Mouse (Mus musculus): ENCODE measurements at regions not wholly inside any gene's neighbourhood (a gene's known extent, or its start where the extent isn't known, plus 50 kb on each side); places are given as distances from the start of the nearest gene placed in this dataset.

DNA sequence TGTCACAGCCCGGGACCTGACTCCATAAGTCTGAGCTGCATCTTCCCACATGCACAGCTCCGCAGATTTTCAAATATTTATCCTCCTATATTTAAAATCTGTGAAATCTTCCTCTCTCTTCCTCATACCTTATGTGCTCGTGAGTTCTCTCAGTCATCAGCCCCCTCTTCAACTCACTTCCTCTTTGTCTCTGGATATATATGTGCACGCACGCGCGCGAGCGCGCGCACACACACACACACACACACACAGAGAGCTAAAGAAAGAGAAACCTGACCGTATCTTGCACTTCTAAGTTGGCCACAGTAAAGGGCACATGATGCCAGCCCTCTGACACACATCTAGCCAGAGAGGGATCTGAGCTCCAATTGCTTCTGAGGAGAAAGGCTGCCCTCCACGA, 159.7 kb upstream of the Sdk2 start:
- no peaks in the 10 kb centered on the region for H3K36me3 ChIP-seq (ENCODE audit: control insufficient read depth, insufficient read depth, low read length)
- 80% methylated on average over 13 of the region's 13 CpGs for WGBS
- no peaks in the 10 kb centered on the region for H3K4me1 ChIP-seq (ENCODE audit: control insufficient read depth, insufficient read depth, low read length)
- no peaks in the 10 kb centered on the region for H3K27me3 ChIP-seq (ENCODE audit: control insufficient read depth, insufficient read depth, low read length)
- no peak overlapping the region for H3K27ac ChIP-seq (ENCODE audit: low read length)
- no peak overlapping the region for H3K9ac ChIP-seq (ENCODE audit: low read length)
- peaks cover 6% of the 10 kb centered on the region for H3K9me3 ChIP-seq (replicated peaks; ENCODE audit: control insufficient read depth, low read length)
- ATAC-seq (ENCODE audit: insufficient read depth, low FRiP score): no peak
- no peak overlapping the region for H3K4me3 ChIP-seq (replicated peaks; ENCODE audit: low read length)
- no peak overlapping the region for H3K4me2 ChIP-seq (ENCODE audit: low read depth, low read length)

DNA sequence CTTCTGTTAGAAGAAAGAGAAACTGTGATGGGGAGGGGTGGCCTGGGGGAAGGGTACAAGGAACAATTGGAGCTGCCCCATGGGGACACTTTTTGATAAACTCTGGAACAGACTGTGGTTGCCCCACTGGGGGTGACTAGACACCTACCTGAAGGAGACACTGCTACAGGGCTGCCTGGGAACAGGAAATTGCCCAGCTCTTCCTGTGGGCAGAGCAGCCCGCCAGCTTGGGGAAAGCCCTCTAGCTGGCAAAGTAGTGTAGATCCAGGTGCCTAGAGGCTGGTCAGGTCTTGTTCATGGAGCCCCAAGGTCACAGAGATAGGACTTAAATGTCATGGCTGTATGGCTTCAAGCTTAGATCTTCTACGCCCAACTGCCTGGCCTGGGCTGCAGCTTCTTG, 157.9 kb upstream of the Sdk2 start:
- no peaks in the 10 kb centered on the region for H3K4me1 ChIP-seq (ENCODE audit: control insufficient read depth, insufficient read depth, low read length)
- ATAC-seq (ENCODE audit: insufficient read depth, low FRiP score): no peak
- no peak overlapping the region for H3K27ac ChIP-seq (ENCODE audit: low read length)
- no peaks in the 10 kb centered on the region for H3K36me3 ChIP-seq (ENCODE audit: control insufficient read depth, insufficient read depth, low read length)
- H3K9me3 ChIP-seq (replicated peaks; ENCODE audit: control insufficient read depth, low read length): peaks cover 6% of the 10 kb centered on the region
- H3K4me2 ChIP-seq (ENCODE audit: low read depth, low read length): no peak overlapping the region
- no peak overlapping the region for H3K9ac ChIP-seq (ENCODE audit: low read length)
- H3K27me3 ChIP-seq (ENCODE audit: control insufficient read depth, insufficient read depth, low read length): no peaks in the 10 kb centered on the region
- WGBS: 88% methylated on average over 2 of the region's 2 CpGs
- H3K4me3 ChIP-seq (replicated peaks; ENCODE audit: low read length): no peak overlapping the region

DNA sequence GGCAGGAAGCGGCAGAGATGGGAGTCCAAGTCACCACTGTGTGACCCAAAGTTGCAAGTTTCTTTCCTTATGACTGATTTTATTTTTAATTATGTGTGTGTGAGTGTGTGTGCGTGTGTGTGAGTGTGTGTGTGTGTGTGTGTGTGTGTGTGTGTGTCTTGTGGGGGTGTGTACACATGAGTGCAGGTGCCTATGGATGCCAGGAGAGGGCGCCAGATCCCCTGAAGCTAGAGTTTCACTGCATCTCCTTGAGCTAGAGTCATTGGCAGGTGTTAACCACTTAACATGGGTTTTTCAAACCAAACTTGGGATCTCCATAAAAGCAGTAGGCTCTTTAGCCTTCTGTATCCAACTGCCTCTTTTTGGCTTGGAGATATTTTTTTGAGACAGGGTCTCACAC, 156.2 kb upstream of the Sdk2 start:
- Histone ChIP-seq H3K27ac (ENCODE audit: low read length) (no peak overlapping the region), H3K9me3 (replicated peaks; ENCODE audit: control insufficient read depth, low read length) (0 out of 2 replicates have a peak, but pooled peaks cover 6% of the 10 kb centered on the region), H3K4me1 (ENCODE audit: control insufficient read depth, insufficient read depth, low read length) (peaks cover 4% of the 10 kb centered on the region), H3K9ac (ENCODE audit: low read length) (no peak overlapping the region), H3K4me2 (ENCODE audit: low read depth, low read length) (no peak overlapping the region), H3K36me3 (ENCODE audit: control insufficient read depth, insufficient read depth, low read length) (no peaks in the 10 kb centered on the region), H3K27me3 (ENCODE audit: control insufficient read depth, insufficient read depth, low read length) (no peaks in the 10 kb centered on the region), H3K4me3 (replicated peaks; ENCODE audit: low read length) (no peak overlapping the region)
- WGBS: 79% methylated on average over 3 of the region's 3 CpGs
- no peak for ATAC-seq (ENCODE audit: insufficient read depth, low FRiP score)

DNA sequence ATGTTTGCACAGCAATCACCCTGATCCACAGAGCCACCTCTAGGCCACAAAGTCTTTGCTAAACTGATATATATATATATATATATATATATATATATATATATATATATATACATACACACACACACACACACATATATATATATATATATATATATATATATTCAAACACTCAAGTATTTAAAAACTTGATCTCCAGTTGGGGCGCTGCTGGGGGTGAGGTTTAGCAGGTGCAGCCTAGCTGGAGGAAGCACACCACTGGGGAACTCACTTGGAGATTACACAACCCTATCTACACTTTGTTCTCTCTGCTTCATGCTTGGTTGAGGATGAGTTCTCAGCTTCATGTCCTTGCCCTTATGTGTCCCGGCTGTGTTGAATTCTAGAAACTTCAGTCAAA, 153.6 kb upstream of the Sdk2 start:
- 86% methylated on average over 2 of the region's 2 CpGs for WGBS
- Histone ChIP-seq H3K4me1 (ENCODE audit: control insufficient read depth, insufficient read depth, low read length) (peaks cover 10% of the 10 kb centered on the region), H3K27ac (ENCODE audit: low read length) (no peak overlapping the region), H3K4me3 (replicated peaks; ENCODE audit: low read length) (no peak overlapping the region), H3K36me3 (ENCODE audit: control insufficient read depth, insufficient read depth, low read length) (no peaks in the 10 kb centered on the region), H3K9me3 (replicated peaks; ENCODE audit: control insufficient read depth, low read length) (0 out of 2 replicates have a peak, but pooled peaks cover 6% of the 10 kb centered on the region), H3K27me3 (ENCODE audit: control insufficient read depth, insufficient read depth, low read length) (0 out of 2 replicates have a peak, but pooled peaks cover 5% of the 10 kb centered on the region), H3K9ac (ENCODE audit: low read length) (no peak overlapping the region), H3K4me2 (ENCODE audit: low read depth, low read length) (no peak overlapping the region)
- no peak for ATAC-seq (ENCODE audit: insufficient read depth, low FRiP score)

DNA sequence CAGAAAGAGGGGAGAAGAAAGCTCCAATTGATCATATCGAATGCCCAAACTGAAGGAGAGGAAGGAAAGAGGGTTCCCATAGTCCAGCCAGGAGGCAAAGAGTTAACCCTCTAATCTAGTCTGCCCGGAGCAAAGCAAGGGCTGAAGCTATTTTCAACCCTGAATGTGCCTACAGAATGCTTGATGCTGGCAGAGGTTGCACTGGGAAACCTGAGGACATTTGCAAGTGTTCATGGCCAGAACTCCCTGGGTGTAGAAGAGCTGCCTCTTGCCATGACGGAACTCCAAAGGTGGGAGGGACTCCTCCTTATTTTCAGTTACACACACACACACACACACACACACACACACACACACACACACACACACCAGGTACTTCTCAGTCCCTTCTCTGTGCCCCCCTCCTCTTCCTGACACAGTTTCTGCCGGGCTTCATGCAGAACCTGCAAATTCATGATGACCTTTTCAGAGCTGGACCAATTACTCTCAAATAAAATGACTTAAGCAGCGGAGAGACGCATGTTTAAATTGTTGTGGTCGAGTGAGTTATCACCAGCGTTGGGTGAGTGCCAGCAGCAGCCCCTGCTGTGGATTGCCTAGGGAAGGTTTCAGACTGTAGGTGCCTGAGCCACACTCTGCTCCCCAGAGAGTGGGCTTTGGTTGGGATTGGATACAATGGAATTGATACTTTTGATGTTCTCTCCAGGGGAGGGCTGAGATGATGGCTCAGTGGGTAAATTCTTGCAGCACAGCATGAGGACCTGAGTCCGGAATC, 152.1 kb upstream of the Sdk2 start:
- H3K27me3 ChIP-seq (ENCODE audit: control insufficient read depth, insufficient read depth, low read length): 0 out of 2 replicates have a peak, but pooled peaks cover 5% of the 10 kb centered on the region
- H3K36me3 ChIP-seq (ENCODE audit: control insufficient read depth, insufficient read depth, low read length): no peaks in the 10 kb centered on the region
- 31% methylated on average over 9 of the region's 9 CpGs for WGBS
- no peak overlapping the region for H3K9ac ChIP-seq (ENCODE audit: low read length)
- H3K4me2 ChIP-seq (ENCODE audit: low read depth, low read length): no peak overlapping the region
- no peak overlapping the region for H3K27ac ChIP-seq (ENCODE audit: low read length)
- peaks cover 10% of the 10 kb centered on the region for H3K4me1 ChIP-seq (ENCODE audit: control insufficient read depth, insufficient read depth, low read length)
- no peak overlapping the region for H3K4me3 ChIP-seq (replicated peaks; ENCODE audit: low read length)
- H3K9me3 ChIP-seq (replicated peaks; ENCODE audit: control insufficient read depth, low read length): 0 out of 2 replicates have a peak, but pooled peaks cover 6% of the 10 kb centered on the region
- no peak for ATAC-seq (ENCODE audit: insufficient read depth, low FRiP score)

DNA sequence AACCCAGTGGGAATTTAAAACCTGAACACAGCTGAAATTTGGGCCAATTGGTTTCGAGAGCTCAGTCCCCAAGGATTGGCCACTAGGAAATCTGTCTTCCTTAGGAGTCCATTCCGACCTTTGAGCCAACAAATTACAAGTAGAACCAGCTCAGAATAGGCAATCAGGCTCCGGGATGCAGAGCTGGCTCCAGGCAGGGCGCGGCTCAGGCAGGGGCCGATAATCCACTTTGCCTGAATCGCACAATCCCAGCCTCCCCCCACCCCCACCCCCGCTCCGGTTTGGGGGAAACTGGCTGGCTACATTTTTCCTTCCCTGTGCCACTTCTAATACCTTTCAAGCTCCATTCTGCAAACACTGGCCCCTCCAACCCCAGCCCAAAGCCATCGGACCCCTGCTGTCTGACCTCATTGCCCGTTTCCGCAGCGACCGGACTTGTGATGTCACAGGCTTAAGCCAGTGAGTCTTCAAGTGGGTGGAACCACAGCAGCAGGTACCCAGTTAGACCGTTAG, 150.5 kb upstream of the Sdk2 start:
- WGBS: 6% methylated on average over 15 of the region's 15 CpGs
- no peak overlapping the region for H3K27ac ChIP-seq (ENCODE audit: low read length)
- peak; percentile 17; the same call in 1 of the 2 replicates for ATAC-seq (ENCODE audit: insufficient read depth, low FRiP score)
- H3K36me3 ChIP-seq (ENCODE audit: control insufficient read depth, insufficient read depth, low read length): no peaks in the 10 kb centered on the region
- H3K9me3 ChIP-seq (replicated peaks; ENCODE audit: control insufficient read depth, low read length): no peaks in the 10 kb centered on the region
- peak overlapping the region; percentile 16; the same call in 1 of the 2 replicates for H3K9ac ChIP-seq (ENCODE audit: low read length)
- H3K4me1 ChIP-seq (ENCODE audit: control insufficient read depth, insufficient read depth, low read length): peaks cover 10% of the 10 kb centered on the region
- 0 out of 2 replicates have a peak, but pooled peaks cover 5% of the 10 kb centered on the region for H3K27me3 ChIP-seq (ENCODE audit: control insufficient read depth, insufficient read depth, low read length)
- peak overlapping the region; percentile 44 for H3K4me2 ChIP-seq (ENCODE audit: low read depth, low read length)
- H3K4me3 ChIP-seq (replicated peaks; ENCODE audit: low read length): peak overlapping the region; percentile 27

DNA sequence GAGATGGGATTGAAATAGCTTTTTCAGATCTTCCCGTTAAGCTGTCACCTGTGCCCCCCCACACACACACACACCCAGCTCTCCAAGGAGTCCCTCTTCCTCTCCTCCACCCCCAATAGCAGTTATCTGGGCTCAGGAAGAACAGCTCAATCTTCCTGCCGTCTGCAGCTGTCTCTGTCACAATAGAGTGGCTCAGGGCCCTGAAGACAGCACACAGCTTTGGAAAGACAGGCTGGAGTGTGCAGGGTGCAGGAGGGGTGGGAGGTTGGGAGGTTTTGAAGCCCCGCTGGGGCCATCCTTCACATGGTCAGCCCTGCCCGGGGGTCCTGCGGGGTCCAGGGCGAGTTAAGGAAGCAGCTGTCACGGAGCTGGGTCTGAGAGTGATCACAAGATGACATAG, 149.6 kb upstream of the Sdk2 start:
- H3K27me3 ChIP-seq (ENCODE audit: control insufficient read depth, insufficient read depth, low read length): 0 out of 2 replicates have a peak, but pooled peaks cover 5% of the 10 kb centered on the region
- no peak overlapping the region for H3K9ac ChIP-seq (ENCODE audit: low read length)
- no peak for ATAC-seq (ENCODE audit: insufficient read depth, low FRiP score)
- peaks cover 10% of the 10 kb centered on the region for H3K4me1 ChIP-seq (ENCODE audit: control insufficient read depth, insufficient read depth, low read length)
- no peak overlapping the region for H3K4me3 ChIP-seq (replicated peaks; ENCODE audit: low read length)
- H3K36me3 ChIP-seq (ENCODE audit: control insufficient read depth, insufficient read depth, low read length): no peaks in the 10 kb centered on the region
- WGBS: 11% methylated on average over 7 of the region's 7 CpGs
- H3K27ac ChIP-seq (ENCODE audit: low read length): no peak overlapping the region
- no peaks in the 10 kb centered on the region for H3K9me3 ChIP-seq (replicated peaks; ENCODE audit: control insufficient read depth, low read length)
- H3K4me2 ChIP-seq (ENCODE audit: low read depth, low read length): 0 out of 2 replicates have a peak overlapping the region, but pooled peaks have one; percentile 44

DNA sequence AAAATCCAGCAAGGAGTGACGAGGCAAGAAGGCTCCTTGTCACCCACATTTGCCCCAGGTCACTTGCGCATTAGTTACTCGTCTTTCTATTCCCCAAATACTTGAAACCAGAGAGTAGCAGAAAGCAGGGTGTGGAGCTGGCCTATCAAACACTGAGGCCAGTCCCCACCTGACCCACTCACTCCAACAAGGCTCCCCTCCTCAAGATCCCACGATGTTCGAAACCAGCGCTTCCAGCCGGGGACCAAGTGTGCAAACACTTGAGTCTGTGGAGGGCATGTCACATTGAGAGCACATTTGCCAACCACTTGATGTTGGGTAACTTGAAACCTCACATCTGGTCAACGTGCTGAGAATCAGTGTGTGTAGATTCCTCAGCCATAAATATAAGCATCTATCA, 148.4 kb upstream of the Sdk2 start:
- H3K9ac ChIP-seq (ENCODE audit: low read length): no peak overlapping the region
- no peak overlapping the region for H3K4me2 ChIP-seq (ENCODE audit: low read depth, low read length)
- H3K4me3 ChIP-seq (replicated peaks; ENCODE audit: low read length): no peak overlapping the region
- H3K9me3 ChIP-seq (replicated peaks; ENCODE audit: control insufficient read depth, low read length): no peaks in the 10 kb centered on the region
- peaks cover 10% of the 10 kb centered on the region for H3K4me1 ChIP-seq (ENCODE audit: control insufficient read depth, insufficient read depth, low read length)
- ATAC-seq (ENCODE audit: insufficient read depth, low FRiP score): no peak
- peaks cover 5% of the 10 kb centered on the region; the same call in 1 of the 2 replicates for H3K27me3 ChIP-seq (ENCODE audit: control insufficient read depth, insufficient read depth, low read length)
- 73% methylated on average over 8 of the region's 8 CpGs for WGBS
- H3K27ac ChIP-seq (ENCODE audit: low read length): no peak overlapping the region
- H3K36me3 ChIP-seq (ENCODE audit: control insufficient read depth, insufficient read depth, low read length): no peaks in the 10 kb centered on the region

DNA sequence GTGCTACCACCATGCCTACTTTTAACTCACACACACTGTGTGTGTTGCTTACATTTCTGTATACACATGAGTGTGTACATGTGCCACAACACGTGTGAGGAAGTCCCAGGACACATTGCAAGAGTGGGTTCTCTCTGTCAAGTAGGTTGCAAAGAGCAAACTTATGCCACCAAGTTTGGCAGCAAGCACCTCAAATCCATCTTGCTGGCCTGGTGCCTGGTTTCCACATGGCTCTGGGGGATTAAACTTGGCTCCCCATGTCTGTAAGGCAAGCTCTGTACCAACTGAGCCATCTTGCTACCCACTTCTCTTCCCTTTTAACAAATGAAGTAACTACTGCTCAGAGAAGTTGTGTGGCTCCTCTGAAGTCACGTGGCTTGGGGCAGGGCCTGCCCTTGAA, 145.3 kb upstream of the Sdk2 start:
- Histone ChIP-seq H3K27me3 (ENCODE audit: control insufficient read depth, insufficient read depth, low read length) (peaks cover 5% of the 10 kb centered on the region; the same call in 1 of the 2 replicates), H3K27ac (ENCODE audit: low read length) (no peak overlapping the region), H3K4me1 (ENCODE audit: control insufficient read depth, insufficient read depth, low read length) (peaks cover 2% of the 10 kb centered on the region), H3K36me3 (ENCODE audit: control insufficient read depth, insufficient read depth, low read length) (no peaks in the 10 kb centered on the region), H3K9me3 (replicated peaks; ENCODE audit: control insufficient read depth, low read length) (no peaks in the 10 kb centered on the region), H3K9ac (ENCODE audit: low read length) (no peak overlapping the region), H3K4me2 (ENCODE audit: low read depth, low read length) (no peak overlapping the region), H3K4me3 (replicated peaks; ENCODE audit: low read length) (no peak overlapping the region)
- no peak for ATAC-seq (ENCODE audit: insufficient read depth, low FRiP score)
- 63% methylated on average over 2 of the region's 2 CpGs for WGBS

All from stomach, embryonic 16.5 days (tissue).